In genomic region chr14:94123575-94123974, GRCm38 (mm10) we compare ENCODE assay signal across 22 mouse cellular contexts.
DNase-seq lines count a peak whose midpoint lies in the region; ATAC-seq and TF ChIP-seq lines count a peak whose summit lies in the region.
"Had no signal": no experiment of that assay in that cellular context is flagged by ENCODE, and none has a peak within 500 bp of the region (broad histone marks: within the 10 kb centered on the region; RNA-seq: fewer than 3 reads in every experiment).

No protein-coding gene starts in this region.

- no peak overlapping the region for H3K9ac ChIP-seq in kidney, embryonic 14.5 days (ENCODE audit: low read depth, low read length)
- no peak overlapping the region for H3K9ac ChIP-seq in kidney, postnatal 0 days (ENCODE audit: low read depth, low read length)

- DNase-seq in kidney, postnatal 36 days, result no peak
- peak; percentile 58 for DNase-seq in kidney, postnatal 0 days (ENCODE audit: low spot score)
- no peak for DNase-seq in kidney, adult 11 months
- peak; percentile 33 for DNase-seq in hindlimb bud, embryonic 11.5 days (ENCODE audit: extremely low spot score, low read depth, low spot score)
- peak; percentile 11 for DNase-seq in mesoderm, embryonic 11.5 days (ENCODE audit: low read depth, low spot score)
- no peak for DNase-seq in urinary bladder, adult 2 months (ENCODE audit: low spot score)
- DNase-seq in liver, result no peak
- DNase-seq: adrenal gland, adult 2 months; adrenal gland, adult 8-10 months; adrenal gland, postnatal 10 days; adrenal gland, postnatal 14 days; adrenal gland, postnatal 25 days; adrenal gland, postnatal 36 days; B cell, adult 2 months; cerebellum, adult 11 months; cerebellum, adult 11-12 months had no signal

- TF ChIP-seq CTCF in kidney, postnatal 0 days (IDR thresholded peaks at IDR 0.05; ENCODE audit: low read depth), result no peak

- no peak overlapping the region for H3K4me2 ChIP-seq in kidney, embryonic 14.5 days (replicated peaks; ENCODE audit: low read depth, low read length)
- no peak overlapping the region for H3K4me2 ChIP-seq in kidney, postnatal 0 days (ENCODE audit: low read length)

- ATAC-seq in kidney, embryonic 14.5 days (ENCODE audit: low FRiP score, low TSS enrichment), result peak; percentile 55; the same call in 1 of the 2 replicates
- ATAC-seq in kidney, postnatal 0 days (replicated peaks; ENCODE audit: low FRiP score, low read depth), result no peak
- ATAC-seq: activated CD4-positive, CD25-positive, alpha-beta regulatory T cell, adult 4 months; CD4-positive, CD25-positive, alpha-beta regulatory T cell, adult 4 months; Patski had no signal

- no peak overlapping the region for H3K4me3 ChIP-seq in kidney, embryonic 14.5 days (ENCODE audit: low read length)
- no peak overlapping the region for H3K4me3 ChIP-seq in kidney, postnatal 0 days (replicated peaks; ENCODE audit: low read depth, low read length)

- no peaks in the 10 kb centered on the region for H3K9me3 ChIP-seq in kidney, embryonic 14.5 days (ENCODE audit: control insufficient read depth, low read length)
- no peaks in the 10 kb centered on the region for H3K9me3 ChIP-seq in kidney, postnatal 0 days (replicated peaks; ENCODE audit: low read length)

- WGBS in kidney, embryonic 14.5 days, result 23% methylated on average over 3 of the region's 3 CpGs
- 16% methylated on average over 3 of the region's 3 CpGs for WGBS in kidney, postnatal 0 days

- no peak overlapping the region for H3K27ac ChIP-seq in kidney, embryonic 14.5 days (ENCODE audit: low read depth, low read length)
- H3K27ac ChIP-seq in kidney, postnatal 0 days, result no peak overlapping the region

- H3K27me3 ChIP-seq in kidney, embryonic 14.5 days (ENCODE audit: control insufficient read depth, insufficient read depth, low read length), result no peaks in the 10 kb centered on the region
- no peaks in the 10 kb centered on the region for H3K27me3 ChIP-seq in kidney, postnatal 0 days (ENCODE audit: insufficient read depth, low read length)
- H3K27me3 ChIP-seq: CH12.LX, Patski had no signal

- H3K4me1 ChIP-seq in kidney, embryonic 14.5 days (ENCODE audit: control insufficient read depth, insufficient read depth, low read length), result no peaks in the 10 kb centered on the region
- no peaks in the 10 kb centered on the region for H3K4me1 ChIP-seq in kidney, postnatal 0 days (replicated peaks; ENCODE audit: insufficient read depth, low read length)

- no peaks in the 10 kb centered on the region for H3K36me3 ChIP-seq in kidney, embryonic 14.5 days (ENCODE audit: control insufficient read depth, insufficient read depth, low read length)
- no peaks in the 10 kb centered on the region for H3K36me3 ChIP-seq in kidney, postnatal 0 days (ENCODE audit: insufficient read depth, low read length)
- H3K36me3 ChIP-seq: G1E had no signal

Comparison
In these comparisons a context has a peak if more than half of its experiments do, and no peak if none do; other contexts are left out.
1. DNase-seq: peak in kidney, postnatal 0 days (single experiment), hindlimb bud, embryonic 11.5 days (single experiment) and mesoderm, embryonic 11.5 days (single experiment); none in kidney, postnatal 36 days (0 of 2), kidney, adult 11 months (single experiment), urinary bladder, adult 2 months (single experiment) and liver (single experiment).